Mouse (Mus musculus): ENCODE data around the gene 5430419D17Rik. TPM values are rescaled to one million over a fixed set of nuclear protein-coding genes. Genes with fewer than 3 reads are reported as not detected.

Gene 5430419D17Rik
- total RNA-seq, 1 experiment from 2014 or later: not detected

- ATAC-seq (ENCODE audit: extremely low read depth, insufficient number of reproducible peaks, low FRiP score, poor library complexity, severe bottlenecking): no peak
Observed at GRCm38 (mm10) chr7:131303340-131303739, 129.1 kb downstream of the 5430419D17Rik start.

- no peak for ATAC-seq (ENCODE audit: extremely low read depth, insufficient number of reproducible peaks, low FRiP score, poor library complexity, severe bottlenecking)
Observed at GRCm38 (mm10) chr7:131306733-131307132, 132.5 kb downstream of the 5430419D17Rik start.

DNA sequence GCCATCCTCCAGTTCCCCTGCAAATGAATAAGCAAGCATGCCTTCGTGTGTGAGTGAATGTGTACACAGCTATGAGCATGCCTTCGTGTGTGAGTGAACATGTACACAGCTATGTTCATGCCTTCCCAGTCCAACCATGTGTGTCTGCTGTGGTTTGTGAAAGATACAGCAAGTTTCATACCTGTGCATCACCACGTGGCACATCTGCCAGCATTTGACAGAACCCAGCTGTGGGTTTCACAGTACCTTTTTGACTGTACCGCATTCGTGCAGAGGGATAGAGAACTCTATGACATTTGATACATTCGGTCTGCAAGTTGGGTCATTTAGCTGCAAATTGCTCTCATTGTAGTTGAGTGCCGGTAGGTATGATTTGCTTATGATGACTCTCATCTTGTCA, 140.3 kb downstream of the 5430419D17Rik start:
- no peak for ATAC-seq (ENCODE audit: extremely low read depth, insufficient number of reproducible peaks, low FRiP score, poor library complexity, severe bottlenecking)

GRCm38 (mm10) chr7:131317587-131317986, 143.4 kb downstream of the 5430419D17Rik start:
- ATAC-seq (ENCODE audit: extremely low read depth, insufficient number of reproducible peaks, low FRiP score, poor library complexity, severe bottlenecking): no peak

- no peak for ATAC-seq (ENCODE audit: extremely low read depth, insufficient number of reproducible peaks, low FRiP score, poor library complexity, severe bottlenecking)
Observed at GRCm38 (mm10) chr7:131318340-131318739, 144.1 kb downstream of the 5430419D17Rik start.

DNA sequence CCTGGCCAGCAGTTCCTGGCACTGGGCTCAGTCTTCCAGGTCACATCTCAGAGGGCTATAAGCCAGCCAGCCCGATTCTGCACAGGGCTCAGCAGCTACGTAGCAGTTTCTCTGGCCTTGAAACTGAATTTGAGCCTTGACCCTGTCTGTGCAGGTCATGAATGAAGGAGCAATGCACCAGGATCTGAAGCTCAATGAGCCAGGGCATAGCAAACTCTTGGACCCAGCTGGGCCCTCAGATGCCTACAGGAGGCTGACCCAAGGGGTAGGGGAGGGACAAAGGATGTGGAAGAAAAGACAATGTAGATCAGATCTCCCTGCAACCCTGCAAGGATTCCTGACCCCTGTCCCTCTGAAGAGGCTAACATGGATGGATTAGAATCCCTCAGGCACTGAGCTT, 148.0 kb downstream of the 5430419D17Rik start, which contains the start of gene Cuzd1:
Cuzd1 (minus strand) TSS at position 101 of the 400 bp plus-strand sequence.
- ATAC-seq (ENCODE audit: extremely low read depth, insufficient number of reproducible peaks, low FRiP score, poor library complexity, severe bottlenecking): no peak

DNA sequence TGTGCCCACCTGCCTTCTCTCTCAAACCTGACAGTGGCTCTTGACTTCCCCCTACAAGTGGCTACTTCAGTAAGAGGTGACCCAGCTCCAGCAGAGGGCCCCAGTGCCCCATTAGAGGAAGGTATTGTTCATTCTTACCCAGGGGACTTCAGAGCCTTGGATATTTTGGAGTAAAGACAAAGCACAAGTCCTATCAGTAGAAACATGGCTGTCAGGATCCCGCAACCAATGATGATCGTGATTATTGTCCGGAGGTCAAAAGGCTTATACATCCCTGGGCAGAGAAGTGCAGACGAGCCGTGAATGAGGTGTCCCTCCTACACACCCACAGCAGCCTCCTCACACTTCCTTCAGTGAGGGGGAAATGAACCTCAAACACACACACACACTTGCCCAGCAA, 152.9 kb downstream of the 5430419D17Rik start:
- ATAC-seq (ENCODE audit: extremely low read depth, insufficient number of reproducible peaks, low FRiP score, poor library complexity, severe bottlenecking): no peak

DNA sequence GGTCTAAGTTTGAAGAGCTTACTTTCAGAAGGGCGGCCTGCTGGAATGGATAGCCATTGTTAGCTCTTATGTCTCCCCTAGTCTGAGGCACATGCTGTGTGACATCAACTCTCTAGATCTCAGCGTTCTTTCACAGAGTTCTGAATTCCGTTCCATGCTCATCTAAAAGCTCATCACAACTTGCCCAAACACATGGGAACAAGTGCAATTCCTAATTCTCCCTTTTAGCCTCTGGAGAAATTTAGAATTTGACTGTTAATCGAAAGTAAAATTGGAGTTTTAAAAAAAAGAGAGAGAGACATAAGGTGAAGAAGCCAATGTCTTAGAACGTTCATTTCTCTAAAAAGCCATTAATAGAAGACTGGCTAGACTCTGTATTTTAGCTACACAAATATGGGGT, 155.2 kb downstream of the 5430419D17Rik start, which contains the start of gene Fam24b:
Fam24b (minus strand) TSS at position 101 of the 400 bp plus-strand sequence.
- ATAC-seq (ENCODE audit: extremely low read depth, insufficient number of reproducible peaks, low FRiP score, poor library complexity, severe bottlenecking): no peak

DNA sequence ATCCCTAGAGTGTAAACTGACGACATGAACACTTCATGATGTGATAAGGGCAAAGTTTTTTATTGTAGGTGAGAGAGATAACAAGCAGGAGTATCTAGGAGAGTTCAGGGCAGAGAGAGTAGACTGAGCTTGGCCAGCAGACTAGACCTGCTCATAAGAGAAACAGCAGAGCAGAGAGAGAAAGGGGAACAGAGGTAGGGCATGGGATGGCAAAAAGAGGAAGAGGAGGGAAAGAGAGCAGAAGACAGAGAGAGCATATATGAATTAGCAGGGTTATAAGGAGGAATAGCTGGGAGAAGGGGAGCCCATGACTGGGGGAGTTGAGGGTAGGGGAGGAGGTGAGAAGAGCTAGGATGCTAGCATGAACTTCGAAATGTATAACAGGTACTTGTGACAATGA, 157.5 kb downstream of the 5430419D17Rik start:
- ATAC-seq (ENCODE audit: extremely low read depth, insufficient number of reproducible peaks, low FRiP score, poor library complexity, severe bottlenecking): no peak

- ATAC-seq (ENCODE audit: extremely low read depth, insufficient number of reproducible peaks, low FRiP score, poor library complexity, severe bottlenecking): no peak
Observed at GRCm38 (mm10) chr7:131333564-131333963, 159.4 kb downstream of the 5430419D17Rik start, which contains the start of gene Fam24a. Fam24a (plus strand) TSS chr7:131333864.

DNA sequence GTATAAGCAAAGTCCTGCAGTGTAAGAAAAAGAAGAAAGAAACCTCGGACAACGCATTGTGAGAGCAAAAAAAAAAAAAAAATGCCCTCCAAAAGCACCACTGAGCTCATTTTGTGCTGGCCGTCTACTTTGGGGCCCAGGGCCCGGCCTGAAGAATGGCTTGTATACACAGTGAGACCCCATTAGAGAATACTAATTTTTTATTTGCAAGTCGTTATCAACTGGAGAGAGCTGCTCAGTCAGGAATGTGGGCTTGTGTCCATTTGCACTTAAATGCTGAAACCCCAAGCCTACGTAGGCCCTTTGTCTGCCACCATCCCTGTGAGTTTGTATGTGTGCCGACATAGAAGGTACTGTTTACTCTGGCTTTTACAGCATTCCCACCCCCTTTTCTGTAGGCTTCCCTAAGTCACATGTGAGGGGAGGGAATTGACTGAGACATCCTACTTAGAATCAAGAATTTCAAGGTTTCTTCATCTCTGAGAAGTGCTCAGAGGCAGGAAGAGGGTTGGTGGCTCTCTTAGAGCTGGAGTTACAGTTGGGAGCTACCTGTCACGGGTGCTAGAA, 163.4 kb downstream of the 5430419D17Rik start:
- ATAC-seq (ENCODE audit: extremely low read depth, insufficient number of reproducible peaks, low FRiP score, poor library complexity, severe bottlenecking): no peak

GRCm38 (mm10) chr7:131345856-131346541, 171.8 kb downstream of the 5430419D17Rik start:
- ATAC-seq (ENCODE audit: extremely low read depth, insufficient number of reproducible peaks, low FRiP score, poor library complexity, severe bottlenecking): no peak

Other genes with a start within 250 kb of the 5430419D17Rik start
- gene Htra1, start 238.3 kb upstream of the 5430419D17Rik start, total RNA-seq (2017): not detected in 2 replicates
- not detected in 2 replicates for gene Dmbt1, start 142.3 kb upstream of the 5430419D17Rik start, total RNA-seq (2017)
- not detected in 2 replicates for gene 4933402N03Rik, start 28.1 kb upstream of the 5430419D17Rik start, total RNA-seq (2017)
- not detected in 2 replicates for gene Cuzd1, start 147.9 kb downstream of the 5430419D17Rik start, total RNA-seq (2017)
- not detected in 2 replicates for gene Fam24b, start 155.1 kb downstream of the 5430419D17Rik start, total RNA-seq (2017)
- not detected in 2 replicates for gene Fam24a, start 159.5 kb downstream of the 5430419D17Rik start, total RNA-seq (2017)
- 6.6 and 7.2 TPM in 2 replicates for gene 2310057M21Rik, start 188.4 kb downstream of the 5430419D17Rik start, total RNA-seq (2017)
- 10.5 and 14.0 TPM in 2 replicates for gene Pstk, start 196.7 kb downstream of the 5430419D17Rik start, total RNA-seq (2017)
- gene Ikzf5, start 236.1 kb downstream of the 5430419D17Rik start, total RNA-seq (2017): 30.1 and 31.6 TPM in 2 replicates
- 36.5 and 39.2 TPM in 2 replicates for gene Acadsb, start 236.2 kb downstream of the 5430419D17Rik start, total RNA-seq (2017)

Data from neutrophil, adult 5-6 weeks (primary cell).